Mouse (Mus musculus) gastrocnemius, adult 8-10 months (tissue): ENCODE measurements at regions not wholly inside any gene's neighbourhood (a gene's known extent, or its start where the extent isn't known, plus 50 kb on each side); places are given as distances from the start of the nearest gene placed in this dataset.
"Not testable (repeated sequence)": the region's sequence is repeated elsewhere in the genome, so short reads cannot be mapped to it uniquely, and the experiment has no call there.

Source experiments
- DNase-seq, 2 experiments: peaks; one replicate each; pipeline ENCODE4 v3.0.0; 2022; ENCODE audit warnings: low spot score in 2 of 2

DNA sequence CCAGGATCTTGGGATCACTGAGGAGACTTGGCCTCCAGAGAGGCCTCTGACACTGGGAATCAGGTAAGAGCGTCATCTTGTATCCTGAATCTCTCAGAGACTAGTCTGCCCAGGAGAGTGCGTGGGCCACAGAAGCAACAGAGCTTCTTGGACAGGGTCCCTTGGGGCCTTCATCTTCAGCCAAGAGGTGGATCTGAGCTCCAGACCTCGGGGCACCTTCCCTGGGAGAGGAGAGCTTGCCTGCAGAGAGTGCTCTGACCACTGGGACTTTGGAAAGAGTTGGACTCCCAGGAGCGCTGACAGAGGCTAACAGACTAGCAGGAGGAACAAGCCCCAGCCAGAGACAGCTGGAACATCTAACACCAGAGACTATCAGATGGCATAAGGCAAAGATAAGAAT is 73.9 kb upstream of the Gm15319 start:
- DNase-seq: peak; percentile 26 to 43

DNA sequence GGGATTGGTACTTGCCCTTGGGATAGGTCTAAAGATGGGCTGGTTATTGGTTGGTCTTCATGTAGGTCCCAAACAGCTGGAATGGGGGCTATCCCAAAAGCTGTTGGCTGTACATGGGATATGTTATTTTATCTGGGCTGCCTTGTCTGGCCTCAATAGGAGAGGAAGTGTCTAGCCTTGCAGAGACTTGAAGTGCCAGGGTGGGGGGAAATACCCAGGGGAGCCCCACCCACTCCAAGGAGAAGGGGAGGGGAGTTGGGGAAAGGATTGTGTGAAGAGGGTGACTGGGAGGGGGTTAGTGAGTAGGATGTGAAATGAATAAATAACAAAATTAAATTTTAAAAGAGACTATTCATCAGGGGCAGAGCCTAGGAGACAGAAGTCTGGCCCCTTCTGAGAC is 70.2 kb upstream of the Gm15319 start:
- DNase-seq: peak; percentile 31 to 32

- not testable (repeated sequence) for DNase-seq
Measured at GRCm38 (mm10) chr8:20429469-20429868, 66.5 kb upstream of the Gm15319 start.

DNA sequence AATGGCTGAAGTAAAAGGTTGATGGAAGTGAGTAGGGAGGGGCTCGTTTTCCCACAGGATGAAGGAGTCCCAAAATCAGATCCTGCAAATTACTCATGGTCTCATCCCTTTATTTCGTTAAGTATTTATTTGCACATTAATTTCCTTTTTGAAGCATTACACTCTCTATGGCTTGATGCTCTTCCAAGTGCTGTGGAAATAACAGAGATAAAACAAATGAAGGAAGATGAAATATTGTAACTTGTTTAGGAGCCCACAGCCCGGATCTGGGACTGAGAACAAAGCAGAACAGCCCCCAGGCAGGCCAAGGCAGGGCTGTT is 61.9 kb upstream of the Gm15319 start:
- DNase-seq: not testable (repeated sequence)

GRCm38 (mm10) chr8:20424104-20424902 is 61.3 kb upstream of the Gm15319 start:
- DNase-seq: peak; percentile 100

- not testable (repeated sequence) for DNase-seq
Measured at GRCm38 (mm10) chr8:20420807-20421206, 57.8 kb upstream of the Gm15319 start.
